Mouse (Mus musculus) embryonic fibroblast, embryonic 13.5 days (primary cell): ENCODE results near the gene Dnase2b.

Experiments
- CTCF ChIP-seq: IDR thresholded peaks from 2 replicates; pipeline ENCODE4 v1.5.1; 2011; ENCODE audit warnings: mild to moderate bottlenecking, control low read depth, low read length, moderate library complexity, borderline replicate concordance; ENCODE audit not compliant: insufficient read depth
- POLR2A ChIP-seq: IDR thresholded peaks from 2 replicates; pipeline ENCODE4 v1.6.1; 2011; ENCODE audit warnings: low read depth, mild to moderate bottlenecking, control low read depth, low read length, moderate library complexity

GRCm38 (mm10) chr3:146556567-146556966, 58.8 kb downstream of the Dnase2b start:
- no peak for TF ChIP-seq CTCF
- no peak for TF ChIP-seq POLR2A
